Mouse (Mus musculus) stomach, adult 2 months (tissue): ENCODE measurements around the gene Lingo1. TPM values are rescaled to one million over a fixed set of nuclear protein-coding genes. Genes with fewer than 3 reads are reported as not detected.

Experiments
- polyA plus RNA-seq: library from polyadenylated mRNA; depleted of rRNA; stranded (reverse); fragments of >200 nt; gene quantifications from 2 replicates; pipeline ENCODE4 v1.2.3, GENCODE M21; 2012; rRNA removed

The Lingo1 gene
- polyA plus RNA-seq: 0.54 and 1.5 TPM in 2 replicates

DNA sequence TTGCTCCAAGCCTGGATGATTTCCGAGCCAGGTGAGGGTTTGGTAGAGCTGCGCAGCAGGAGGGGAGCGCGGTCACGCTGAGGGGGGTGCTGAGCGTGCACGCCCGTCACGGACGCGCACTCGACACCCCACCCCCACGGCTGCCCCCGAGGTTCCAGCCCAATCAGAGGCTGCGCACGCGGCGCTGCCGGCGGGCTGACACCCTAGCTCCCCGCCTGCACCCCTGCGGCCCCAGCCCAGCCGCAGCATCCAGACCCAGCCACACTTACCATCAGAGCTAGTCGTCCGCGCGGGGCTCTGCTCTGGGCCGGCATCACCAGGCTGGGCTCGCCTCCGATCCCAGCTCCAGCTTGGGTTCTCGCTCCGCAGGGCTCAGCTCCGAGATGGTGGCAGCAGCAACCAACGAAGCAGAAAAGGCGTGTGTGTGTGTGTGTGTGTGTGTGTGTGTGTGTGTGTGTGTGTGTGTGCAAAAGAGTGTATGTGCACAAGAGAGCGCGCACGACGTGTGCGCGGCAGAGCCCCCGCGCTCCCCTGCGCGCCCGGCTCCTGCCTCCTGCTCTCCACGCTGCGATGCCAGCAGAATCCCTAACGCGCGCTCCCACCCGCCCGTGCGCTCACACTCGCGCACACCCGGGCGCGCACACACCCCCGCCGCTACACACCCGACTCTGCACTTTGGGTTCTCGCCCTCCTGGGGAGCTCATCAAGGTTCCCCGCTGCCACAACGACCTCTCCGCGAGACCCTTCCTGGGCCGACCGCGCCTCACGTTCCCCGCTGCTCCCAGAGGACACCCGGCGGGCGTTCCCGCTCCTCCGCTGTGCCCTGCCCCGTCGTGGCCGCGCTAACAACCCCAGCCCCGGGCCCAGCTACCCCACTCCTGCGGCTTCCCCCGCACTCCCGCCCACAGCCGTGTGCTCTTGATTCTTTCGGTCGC lies at the start of gene Lingo1:
Gene Lingo1, minus strand, starts transcription at position 748 of the 935 bp plus-strand sequence.

Other genes starting within 250 kb of the Lingo1 start
- gene Odf3l1, start 68.2 kb upstream of the Lingo1 start, polyA plus RNA-seq: 0.82 and 1.8 TPM in 2 replicates
- 12.2 and 15.5 TPM in 2 replicates for gene Cspg4, start 68.6 kb upstream of the Lingo1 start, polyA plus RNA-seq
- gene Snx33, start 131.9 kb upstream of the Lingo1 start, polyA plus RNA-seq: 5.0 and 6.6 TPM in 2 replicates
- gene Imp3, start 141.0 kb upstream of the Lingo1 start, polyA plus RNA-seq: 122 and 267 TPM in 2 replicates
- 1.7 and 2.3 TPM in 2 replicates for gene Snupn, start 154.4 kb upstream of the Lingo1 start, polyA plus RNA-seq
- 10.1 and 25.9 TPM in 2 replicates for gene Ptpn9, start 198.5 kb upstream of the Lingo1 start, polyA plus RNA-seq